Mouse (Mus musculus) limb, embryonic 13.5 days (tissue): Measurements from ENCODE around the gene Smurf2. TPM values are rescaled to one million over a fixed set of nuclear protein-coding genes. Genes with fewer than 3 reads are reported as not detected.
"Not testable (repeated sequence)": the region's sequence is repeated elsewhere in the genome, so short reads cannot be mapped to it uniquely, and the experiment has no call there.

Experiments used
- ATAC-seq: fragments of 200-750 bp; cut with Nextera tagmentation; 2 replicates; pipeline ENCODE4 v1.8.0; 2017; ENCODE audit warnings: low read depth, moderate number of reproducible peaks, moderate TSS enrichment; ENCODE audit not compliant: low FRiP score
- H3K27ac ChIP-seq: fragments of 300-500 bp; sonication (generic); 2 replicates; pipeline ENCODE4 v1.5.1; 2015; ENCODE audit warnings: inconsistent platforms, mild to moderate bottlenecking, moderate library complexity
- H3K27me3 ChIP-seq: fragments of 300-500 bp; sonication (generic); 2 replicates; pipeline ENCODE4 v1.6.1; 2015; ENCODE audit warnings: mild to moderate bottlenecking, inconsistent platforms
- H3K36me3 ChIP-seq: fragments of 300-500 bp; sonication (generic); 2 replicates; pipeline ENCODE4 v1.6.1; 2015; ENCODE audit warnings: inconsistent platforms, mild to moderate bottlenecking, moderate library complexity
- H3K4me1 ChIP-seq: fragments of 300-500 bp; sonication (generic); 2 replicates; pipeline ENCODE4 v1.6.1; 2015; ENCODE audit warnings: inconsistent platforms
- H3K4me2 ChIP-seq: fragments of 300-500 bp; sonication (generic); replicated peaks from 2 replicates; pipeline ENCODE4 v1.6.1; 2015; ENCODE audit warnings: inconsistent platforms, mild to moderate bottlenecking, moderate library complexity
- H3K4me3 ChIP-seq: fragments of 300-500 bp; sonication (generic); 2 replicates; pipeline ENCODE4 v1.5.1; 2015; ENCODE audit warnings: moderate library complexity, mild to moderate bottlenecking, inconsistent platforms
- H3K9ac ChIP-seq: fragments of 300-500 bp; sonication (generic); 2 replicates; pipeline ENCODE4 v1.6.1; 2015; ENCODE audit warnings: mild to moderate bottlenecking, inconsistent platforms
- H3K9me3 ChIP-seq: fragments of 300-500 bp; sonication (generic); 2 replicates; pipeline ENCODE4 v1.6.1; 2016; ENCODE audit warnings: inconsistent platforms
- WGBS: fragments of 180-500 bp; shearing (Covaris S2); methylation state at CpG from one replicate; pipeline ENCODE4 v1.1.7; 2015; 5-methylcytosine and 5-hydroxymethylcytosine counted together
- polyA plus RNA-seq: library from polyadenylated mRNA; unstranded; fragments of >200 nt; fragmentation: Nextera tagmentation; extraction: Ambion mirVana; gene quantifications from 2 replicates; pipeline ENCODE4 v1.2.1, GENCODE M21; 2015

The Smurf2 gene
- polyA plus RNA-seq, 1 experiment from 2014 or later: 14.5 TPM

GRCm38 (mm10) chr11:106795679-106796078, 124.8 kb downstream of the Smurf2 start:
- peak; percentile 67; the same call in 1 of the 2 replicates for ATAC-seq
- Histone ChIP-seq H3K9ac (peak overlapping the region; percentile 25; the same call in 1 of the 2 replicates), H3K4me3 (no peak overlapping the region), H3K27ac (peak overlapping the region; percentile 40; the same call in 1 of the 2 replicates), H3K36me3 (peaks cover 73% of the 10 kb centered on the region), H3K9me3 (peaks cover 6% of the 10 kb centered on the region; the same call in 1 of the 2 replicates), H3K27me3 (no peaks in the 10 kb centered on the region), H3K4me2 (peak overlapping the region; percentile 30), H3K4me1 (peaks cover 20% of the 10 kb centered on the region)
- WGBS: 19% methylated on average over 9 of the region's 9 CpGs

GRCm38 (mm10) chr11:106793846-106794245, 126.7 kb downstream of the Smurf2 start:
- Histone ChIP-seq H3K4me2 (no peak overlapping the region), H3K9me3 (peaks cover 6% of the 10 kb centered on the region; the same call in 1 of the 2 replicates), H3K9ac (no peak overlapping the region), H3K4me1 (peaks cover 31% of the 10 kb centered on the region), H3K27me3 (no peaks in the 10 kb centered on the region), H3K36me3 (peaks cover 54% of the 10 kb centered on the region), H3K27ac (no peak overlapping the region), H3K4me3 (no peak overlapping the region)
- 75% methylated on average over 4 of the region's 4 CpGs for WGBS
- ATAC-seq: no peak

- under 1% methylated on average over 6 of the region's 6 CpGs for WGBS
- H3K27ac ChIP-seq: peak overlapping the region; percentile 97; the same call in 1 of the 2 replicates
- peak overlapping the region; percentile 84 for H3K4me2 ChIP-seq
- ATAC-seq: no peak
- H3K9ac ChIP-seq: peak overlapping the region; percentile 99
- H3K27me3 ChIP-seq: no peaks in the 10 kb centered on the region
- peaks cover 47% of the 10 kb centered on the region for H3K36me3 ChIP-seq
- no peaks in the 10 kb centered on the region for H3K9me3 ChIP-seq
- H3K4me3 ChIP-seq: peak overlapping the region; percentile 94
- H3K4me1 ChIP-seq: peaks cover 38% of the 10 kb centered on the region
Measured at GRCm38 (mm10) chr11:106789649-106790048, 130.9 kb downstream of the Smurf2 start.

GRCm38 (mm10) chr11:106788775-106789459, 131.6 kb downstream of the Smurf2 start, which contains the start of the genes Ddx5 and Cep95:
Gene Ddx5 (minus strand): TSS chr11:106789185.
Gene Cep95 (plus strand): TSS chr11:106789252.
- peak within 1 kb of the TSS; percentile 99 for H3K9ac ChIP-seq
- H3K9me3 ChIP-seq: no peaks in the 10 kb centered on the region
- peak; percentile 92 for ATAC-seq
- no peaks in the 10 kb centered on the region for H3K27me3 ChIP-seq
- WGBS: under 1% methylated on average over 57 of the region's 58 CpGs
- peak within 1 kb of the TSS; percentile 94 for H3K4me3 ChIP-seq
- peaks cover 32% of the 10 kb centered on the region for H3K4me1 ChIP-seq
- peak within 1 kb of the TSS; percentile 99 for H3K27ac ChIP-seq
- peaks cover 47% of the 10 kb centered on the region for H3K36me3 ChIP-seq
- peak within 1 kb of the TSS; percentile 84 for H3K4me2 ChIP-seq

GRCm38 (mm10) chr11:106788026-106788774, 132.3 kb downstream of the Smurf2 start:
- Histone ChIP-seq H3K9me3 (no peaks in the 10 kb centered on the region), H3K36me3 (peaks cover 47% of the 10 kb centered on the region), H3K4me3 (peak overlapping the region; percentile 94), H3K27ac (peak overlapping the region; percentile 99), H3K4me2 (peak overlapping the region; percentile 84), H3K4me1 (peaks cover 35% of the 10 kb centered on the region), H3K27me3 (no peaks in the 10 kb centered on the region), H3K9ac (peak overlapping the region; percentile 99)
- peak; percentile 79 for ATAC-seq
- WGBS: under 1% methylated on average over 78 of the region's 79 CpGs

GRCm38 (mm10) chr11:106787131-106788025, 133.1 kb downstream of the Smurf2 start:
- peaks cover 47% of the 10 kb centered on the region for H3K36me3 ChIP-seq
- H3K27me3 ChIP-seq: no peaks in the 10 kb centered on the region
- peak; percentile 62 for ATAC-seq
- H3K27ac ChIP-seq: peak overlapping the region; percentile 99
- under 1% methylated on average over 65 of the region's 65 CpGs for WGBS
- H3K9me3 ChIP-seq: no peaks in the 10 kb centered on the region
- H3K4me1 ChIP-seq: peaks cover 35% of the 10 kb centered on the region
- H3K9ac ChIP-seq: peak overlapping the region; percentile 99
- peak overlapping the region; percentile 94 for H3K4me3 ChIP-seq
- H3K4me2 ChIP-seq: peak overlapping the region; percentile 78

GRCm38 (mm10) chr11:106785043-106785442, 135.5 kb downstream of the Smurf2 start:
- no peak overlapping the region for H3K27ac ChIP-seq
- H3K9me3 ChIP-seq: no peaks in the 10 kb centered on the region
- no peak for ATAC-seq
- H3K36me3 ChIP-seq: peaks cover 64% of the 10 kb centered on the region
- no peak overlapping the region for H3K9ac ChIP-seq
- no peak overlapping the region for H3K4me3 ChIP-seq
- H3K4me1 ChIP-seq: peaks cover 28% of the 10 kb centered on the region
- H3K27me3 ChIP-seq: no peaks in the 10 kb centered on the region
- H3K4me2 ChIP-seq: peak overlapping the region; percentile 78; the same call in 1 of the 2 replicates
- WGBS: 79% methylated on average over 1 of the region's 1 CpGs

GRCm38 (mm10) chr11:106784476-106784875, 136.0 kb downstream of the Smurf2 start:
- 92% methylated on average over 2 of the region's 2 CpGs for WGBS
- H3K36me3 ChIP-seq: peaks cover 66% of the 10 kb centered on the region

GRCm38 (mm10) chr11:106782841-106783764, 137.4 kb downstream of the Smurf2 start:
- no peaks in the 10 kb centered on the region for H3K9me3 ChIP-seq
- peaks cover 29% of the 10 kb centered on the region for H3K4me1 ChIP-seq
- WGBS: 77% methylated on average over 9 of the region's 9 CpGs
- no peak overlapping the region for H3K4me2 ChIP-seq
- H3K27me3 ChIP-seq: no peaks in the 10 kb centered on the region
- no peak overlapping the region for H3K4me3 ChIP-seq
- no peak overlapping the region for H3K27ac ChIP-seq
- H3K9ac ChIP-seq: no peak overlapping the region
- ATAC-seq: no peak
- H3K36me3 ChIP-seq: peaks cover 66% of the 10 kb centered on the region

More at GRCm38 (mm10) chr11:106784476-106784875, 136.0 kb downstream of the Smurf2 start:
- Histone ChIP-seq H3K9me3 (no peaks in the 10 kb centered on the region), H3K9ac (no peak overlapping the region), H3K4me1 (peaks cover 27% of the 10 kb centered on the region), H3K4me3 (no peak overlapping the region), H3K27ac (no peak overlapping the region), H3K4me2 (no peak overlapping the region), H3K27me3 (no peaks in the 10 kb centered on the region)
- no peak for ATAC-seq

GRCm38 (mm10) chr11:106782271-106782670, 138.2 kb downstream of the Smurf2 start:
- Histone ChIP-seq H3K4me1 (peaks cover 37% of the 10 kb centered on the region), H3K36me3 (peaks cover 66% of the 10 kb centered on the region)
- 89% methylated on average over 7 of the region's 7 CpGs for WGBS
- not testable (repeated sequence) for ATAC-seq, H3K27ac ChIP-seq, H3K9ac ChIP-seq, H3K9me3 ChIP-seq, H3K27me3 ChIP-seq, H3K4me3 ChIP-seq, H3K4me2 ChIP-seq
